Mouse (Mus musculus) hindbrain, embryonic 16.5 days (tissue): ENCODE data around the gene Tkt. TPM values are rescaled to one million over a fixed set of nuclear protein-coding genes. Genes with fewer than 3 reads are reported as not detected.

ENCODE experiments used
- ATAC-seq: fragments of 200-750 bp; cut with Nextera tagmentation; 2 replicates; pipeline ENCODE4 v1.8.0; 2017; ENCODE audit warnings: moderate TSS enrichment, moderate library complexity
- H3K27ac ChIP-seq: fragments of 300-500 bp; sonication (generic); 2 replicates; pipeline ENCODE4 v1.5.1; 2014; ENCODE audit warnings: low read depth, mild to moderate bottlenecking, control low read depth, low read length, moderate library complexity
- H3K27me3 ChIP-seq: fragments of 300-500 bp; sonication (generic); replicated peaks from 2 replicates; pipeline ENCODE4 v1.6.1; 2014; ENCODE audit warnings: low read length; ENCODE audit not compliant: control insufficient read depth, insufficient read depth
- H3K36me3 ChIP-seq: fragments of 300-500 bp; sonication (generic); 2 replicates; pipeline ENCODE4 v1.6.1; 2014; ENCODE audit warnings: mild to moderate bottlenecking, low read length, moderate library complexity, mixed read lengths; ENCODE audit not compliant: control insufficient read depth, insufficient read depth
- H3K4me1 ChIP-seq: fragments of 300-500 bp; sonication (generic); 2 replicates; pipeline ENCODE4 v1.6.1; 2014; ENCODE audit warnings: low read depth, low read length; ENCODE audit not compliant: control insufficient read depth, insufficient read depth
- H3K4me2 ChIP-seq: fragments of 300-500 bp; sonication (generic); 2 replicates; pipeline ENCODE4 v1.6.1; 2014; ENCODE audit warnings: mild to moderate bottlenecking, low read length, control low read depth, moderate library complexity
- H3K4me3 ChIP-seq: fragments of 300-500 bp; sonication (generic); 2 replicates; pipeline ENCODE4 v1.5.1; 2014; ENCODE audit warnings: mild to moderate bottlenecking, low read length, control low read depth, moderate library complexity
- H3K9ac ChIP-seq: fragments of 300-500 bp; sonication (generic); 2 replicates; pipeline ENCODE4 v1.6.1; 2014; ENCODE audit warnings: low read depth, mild to moderate bottlenecking, control low read depth, low read length, moderate library complexity
- H3K9me3 ChIP-seq: fragments of 300-500 bp; sonication (generic); 2 replicates; pipeline ENCODE4 v1.6.1; 2014; ENCODE audit warnings: mild to moderate bottlenecking, low read length, moderate library complexity; ENCODE audit not compliant: control insufficient read depth
- WGBS: fragments of 180-500 bp; shearing (Covaris S2); extraction: QIAGEN DNeasy Blood & Tissue Kit; methylation state at CpG from one replicate; pipeline ENCODE4 v1.1.7; 2014; 5-methylcytosine and 5-hydroxymethylcytosine counted together
- polyA plus RNA-seq: library from polyadenylated mRNA; unstranded; fragments of >200 nt; fragmentation: Nextera tagmentation; extraction: Ambion mirVana; gene quantifications from 2 replicates; pipeline ENCODE4 v1.2.1, GENCODE M21; 2015

Tkt gene
- polyA plus RNA-seq, 1 experiment from 2014 or later, result 301 TPM

DNA sequence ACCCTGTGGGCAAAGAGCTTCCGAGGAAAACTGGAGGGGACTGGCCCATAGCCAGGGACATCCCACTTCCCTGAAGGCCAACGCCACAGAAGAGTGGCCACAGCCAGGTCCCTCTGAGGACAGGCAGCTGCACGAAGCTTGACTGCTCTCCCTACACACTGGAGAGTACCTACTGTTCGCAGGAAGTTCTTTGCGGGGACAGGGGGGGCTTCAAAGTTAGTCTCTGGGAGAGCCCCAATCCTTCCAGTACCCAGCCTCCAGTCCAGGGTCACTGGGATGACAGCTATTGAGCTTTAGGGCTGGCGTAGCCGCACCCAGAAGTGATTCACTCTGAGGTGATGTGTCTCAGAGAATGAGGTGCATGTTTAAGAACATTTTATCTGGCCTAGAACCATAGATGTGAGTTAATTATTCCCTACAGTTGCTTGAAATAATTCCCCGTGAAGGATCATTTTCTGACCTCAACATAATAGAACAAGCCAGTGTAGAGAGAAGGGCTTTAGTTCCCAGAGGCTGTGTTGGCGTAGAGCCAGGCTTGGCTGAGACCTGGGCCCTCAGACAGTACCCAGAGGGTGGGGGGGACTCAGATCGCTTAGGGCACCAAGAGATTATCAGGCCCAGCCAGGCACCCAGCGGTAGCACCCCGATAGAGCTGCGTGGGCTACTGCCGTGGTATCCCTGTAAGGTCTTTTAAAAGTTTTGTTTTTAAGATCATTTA lies 13.5 kb downstream of the Tkt start:
- Histone ChIP-seq H3K27me3 (no peaks in the 10 kb centered on the region), H3K36me3 (peaks cover 33% of the 10 kb centered on the region), H3K9ac (no peak overlapping the region), H3K9me3 (no peaks in the 10 kb centered on the region), H3K4me2 (no peak overlapping the region), H3K27ac (peak overlapping the region; percentile 39; the same call in 1 of the 2 replicates), H3K4me1 (peaks cover 5% of the 10 kb centered on the region), H3K4me3 (no peak overlapping the region)
- ATAC-seq, result peak; percentile 46
- WGBS, result 53% methylated on average over 14 of the region's 14 CpGs

DNA sequence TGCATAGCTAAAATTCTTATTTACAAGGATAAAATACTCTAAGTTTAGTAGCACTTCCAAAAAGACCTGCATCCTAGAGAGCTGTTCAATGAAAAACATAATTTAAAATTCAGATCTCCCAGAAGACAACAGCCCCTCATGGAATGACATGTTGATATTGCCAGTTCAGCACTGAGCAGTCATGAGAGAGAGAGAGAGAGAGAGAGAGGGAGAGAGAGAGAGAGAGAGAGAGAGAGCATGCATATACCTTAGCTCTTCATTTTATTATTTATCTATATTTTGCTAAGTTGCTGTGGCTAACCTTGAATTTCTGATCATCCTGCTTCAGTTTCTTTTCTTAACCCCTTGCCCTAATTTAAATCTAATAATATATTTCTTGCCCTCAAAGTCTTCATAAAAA lies 14.2 kb downstream of the Tkt start:
- Histone ChIP-seq H3K36me3 (peaks cover 36% of the 10 kb centered on the region), H3K27ac (no peak overlapping the region), H3K9ac (no peak overlapping the region)

DNA sequence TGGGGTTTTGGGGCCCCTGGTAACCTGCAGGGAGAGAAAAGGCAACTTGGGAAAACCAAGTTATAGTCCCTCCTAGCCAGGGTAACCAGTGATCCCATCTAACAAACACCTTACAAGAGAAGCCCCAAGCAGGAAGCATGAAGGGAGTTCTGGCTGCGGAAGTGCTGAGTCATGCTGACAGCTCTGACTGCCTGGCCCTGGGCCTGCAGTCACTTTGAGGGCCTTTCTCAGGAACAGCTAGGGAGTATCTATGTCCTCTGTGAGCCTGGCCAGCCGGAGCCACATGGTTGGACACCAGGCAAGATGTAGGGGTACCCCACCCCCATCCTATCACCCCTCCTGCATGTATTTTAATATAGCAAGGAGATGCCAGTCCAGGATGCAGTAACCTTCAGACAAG lies 16.3 kb downstream of the Tkt start:
- H3K9me3 ChIP-seq, result no peaks in the 10 kb centered on the region
- H3K4me2 ChIP-seq, result no peak overlapping the region
- ATAC-seq, result no peak
- H3K27me3 ChIP-seq, result no peaks in the 10 kb centered on the region
- H3K4me1 ChIP-seq, result peaks cover 5% of the 10 kb centered on the region
- H3K4me3 ChIP-seq, result no peak overlapping the region
- H3K27ac ChIP-seq, result no peak overlapping the region
- peaks cover 45% of the 10 kb centered on the region for H3K36me3 ChIP-seq
- H3K9ac ChIP-seq, result no peak overlapping the region
- WGBS, result 94% methylated on average over 2 of the region's 2 CpGs

More for the DNA sequence above, 14.2 kb downstream of the Tkt start:
- ATAC-seq, result no peak
- Histone ChIP-seq H3K9me3 (no peaks in the 10 kb centered on the region), H3K27me3 (no peaks in the 10 kb centered on the region), H3K4me3 (no peak overlapping the region), H3K4me1 (peaks cover 5% of the 10 kb centered on the region), H3K4me2 (no peak overlapping the region)

DNA sequence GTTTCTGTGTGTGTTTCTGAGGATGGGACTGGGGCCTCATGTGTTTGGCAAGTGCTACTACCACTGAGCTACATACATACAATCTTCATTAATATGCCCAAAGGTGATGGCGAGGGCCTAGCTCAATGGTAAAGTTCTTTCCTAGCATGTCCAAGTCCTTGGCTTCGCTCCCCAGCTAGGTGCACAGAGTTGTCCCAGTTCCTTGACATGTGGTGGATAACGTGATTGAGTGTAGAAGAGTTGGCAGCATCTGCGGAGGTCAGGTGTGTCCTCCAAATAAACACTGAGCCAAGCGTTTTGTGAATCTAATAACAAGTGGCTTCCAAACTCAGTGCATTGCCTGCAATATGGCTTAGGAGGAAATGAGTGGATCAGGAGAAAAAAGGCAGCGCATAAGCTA lies 18.2 kb downstream of the Tkt start:
- Histone ChIP-seq H3K27me3 (no peaks in the 10 kb centered on the region), H3K9ac (no peak overlapping the region), H3K4me2 (no peak overlapping the region), H3K4me1 (peaks cover 4% of the 10 kb centered on the region), H3K27ac (no peak overlapping the region), H3K4me3 (no peak overlapping the region), H3K9me3 (no peaks in the 10 kb centered on the region), H3K36me3 (peaks cover 47% of the 10 kb centered on the region)
- no peak for ATAC-seq
- 92% methylated on average over 6 of the region's 6 CpGs for WGBS

DNA sequence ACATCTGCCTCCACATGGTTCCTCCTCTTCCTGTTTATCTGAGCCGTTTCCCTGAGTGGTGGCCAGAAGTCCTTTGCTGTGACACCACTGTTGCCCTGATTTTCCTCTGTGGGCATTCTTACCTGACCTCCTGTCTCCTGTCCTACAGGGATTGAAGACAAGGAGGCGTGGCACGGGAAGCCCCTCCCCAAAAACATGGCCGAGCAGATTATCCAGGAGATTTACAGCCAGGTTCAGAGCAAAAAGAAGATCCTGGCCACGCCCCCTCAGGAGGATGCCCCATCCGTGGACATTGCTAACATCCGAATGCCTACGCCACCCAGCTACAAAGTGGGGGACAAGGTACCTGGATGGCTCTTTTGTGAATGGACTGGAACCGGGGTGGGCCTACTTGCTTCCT lies 19.9 kb downstream of the Tkt start:
- H3K9ac ChIP-seq, result no peak overlapping the region
- no peak overlapping the region for H3K27ac ChIP-seq
- peaks cover 59% of the 10 kb centered on the region for H3K36me3 ChIP-seq
- no peak for ATAC-seq
- no peak overlapping the region for H3K4me2 ChIP-seq
- H3K4me3 ChIP-seq, result no peak overlapping the region
- H3K4me1 ChIP-seq, result no peaks in the 10 kb centered on the region
- no peaks in the 10 kb centered on the region for H3K9me3 ChIP-seq
- H3K27me3 ChIP-seq, result no peaks in the 10 kb centered on the region
- WGBS, result 91% methylated on average over 9 of the region's 9 CpGs

DNA sequence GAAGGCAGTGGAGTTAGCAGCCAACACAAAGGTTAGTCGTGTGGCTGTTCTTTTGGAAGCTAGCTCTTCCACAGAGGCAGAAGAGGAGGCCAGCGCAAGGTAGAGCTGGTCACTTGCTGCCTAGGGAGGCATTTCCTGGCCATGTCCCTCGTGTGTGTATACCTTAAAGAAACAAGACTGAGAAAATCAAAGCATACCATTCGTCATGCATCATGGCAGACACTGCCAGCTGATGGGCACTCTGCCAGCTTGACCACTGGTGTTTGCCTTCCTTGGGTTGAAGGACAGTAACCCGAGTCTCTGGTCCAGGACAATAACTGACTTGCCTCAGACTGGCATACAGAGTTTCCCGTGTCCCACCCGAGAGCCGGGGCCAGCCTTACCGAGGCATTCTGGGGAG lies 22.1 kb downstream of the Tkt start:
- Histone ChIP-seq H3K27me3 (no peaks in the 10 kb centered on the region), H3K4me3 (no peak overlapping the region), H3K9ac (no peak overlapping the region), H3K4me1 (no peaks in the 10 kb centered on the region), H3K27ac (no peak overlapping the region), H3K36me3 (peaks cover 67% of the 10 kb centered on the region), H3K9me3 (no peaks in the 10 kb centered on the region), H3K4me2 (no peak overlapping the region)
- 74% methylated on average over 9 of the region's 9 CpGs for WGBS
- no peak for ATAC-seq

DNA sequence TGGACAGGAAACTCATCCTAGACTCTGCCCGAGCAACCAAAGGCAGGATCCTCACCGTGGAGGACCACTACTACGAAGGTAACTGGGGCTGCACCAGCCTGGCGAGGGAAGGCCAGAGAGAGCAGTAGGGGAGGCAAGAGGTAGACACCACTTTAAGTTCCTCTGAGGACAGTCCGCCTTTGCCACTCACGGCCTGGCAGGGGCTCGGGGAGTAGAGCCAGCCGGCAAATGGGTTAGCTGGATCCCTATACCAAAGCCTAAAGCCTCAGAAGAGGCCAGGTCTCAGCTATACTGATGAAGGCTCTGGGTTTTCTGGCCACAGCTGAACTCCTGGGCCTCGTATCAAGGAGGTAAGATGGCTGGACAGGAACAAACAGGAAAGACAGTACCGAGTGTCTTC lies 24.1 kb downstream of the Tkt start:
- peaks cover 58% of the 10 kb centered on the region for H3K36me3 ChIP-seq

DNA sequence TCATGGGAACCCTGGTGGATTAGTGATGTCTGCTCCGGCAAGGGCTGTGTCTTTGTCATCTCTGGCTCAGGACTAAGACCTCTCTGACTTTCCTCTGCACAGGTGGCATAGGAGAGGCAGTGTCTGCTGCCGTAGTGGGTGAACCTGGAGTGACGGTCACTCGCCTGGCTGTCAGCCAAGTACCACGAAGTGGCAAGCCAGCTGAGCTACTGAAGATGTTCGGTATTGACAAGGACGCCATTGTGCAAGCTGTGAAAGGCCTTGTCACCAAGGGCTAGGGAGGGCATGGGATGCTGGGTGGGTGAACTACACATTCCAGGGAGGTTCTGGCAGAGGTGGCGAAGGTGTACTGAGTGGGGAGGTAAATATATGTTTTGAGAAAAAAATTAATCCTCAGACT lies 25.1 kb downstream of the Tkt start:
- Histone ChIP-seq H3K9ac (no peak overlapping the region), H3K9me3 (no peaks in the 10 kb centered on the region), H3K27ac (no peak overlapping the region), H3K27me3 (no peaks in the 10 kb centered on the region), H3K4me2 (no peak overlapping the region), H3K4me3 (no peak overlapping the region), H3K4me1 (no peaks in the 10 kb centered on the region), H3K36me3 (peaks cover 50% of the 10 kb centered on the region)
- no peak for ATAC-seq
- 60% methylated on average over 8 of the region's 8 CpGs for WGBS

More for the DNA sequence above, 24.1 kb downstream of the Tkt start:
- no peak overlapping the region for H3K9ac ChIP-seq
- WGBS, result 93% methylated on average over 10 of the region's 10 CpGs
- no peaks in the 10 kb centered on the region for H3K4me1 ChIP-seq
- no peak overlapping the region for H3K4me2 ChIP-seq
- no peak for ATAC-seq
- no peaks in the 10 kb centered on the region for H3K9me3 ChIP-seq
- no peaks in the 10 kb centered on the region for H3K27me3 ChIP-seq
- no peak overlapping the region for H3K4me3 ChIP-seq
- H3K27ac ChIP-seq, result no peak overlapping the region

DNA sequence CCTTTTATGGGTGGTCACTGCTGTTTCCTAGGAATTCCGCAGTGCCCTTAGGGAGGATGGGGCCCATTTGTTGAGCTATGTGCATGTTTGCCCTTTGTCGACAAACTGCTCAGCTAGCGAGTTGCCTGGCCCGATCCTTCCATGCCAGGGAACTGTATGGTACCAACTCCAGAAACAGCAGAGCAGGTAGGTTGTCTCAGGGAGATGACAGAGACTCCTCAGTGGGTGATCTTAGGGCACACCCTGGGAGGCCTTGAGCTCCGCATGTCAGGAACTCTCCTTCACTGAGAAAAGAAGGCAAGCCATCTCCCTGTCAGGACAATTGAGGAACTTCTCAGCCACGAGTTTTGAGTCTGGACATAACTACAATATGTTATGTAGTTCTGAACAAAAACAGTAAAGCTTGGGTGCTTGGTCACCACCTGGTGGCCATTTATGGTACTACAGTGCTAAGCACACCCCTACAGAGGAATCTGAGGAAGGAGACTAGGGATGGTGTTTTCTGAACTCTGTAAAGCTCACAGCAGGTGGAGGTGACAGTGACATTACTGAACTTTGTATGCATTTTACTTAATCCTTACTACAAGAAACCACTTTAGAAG lies 25.9 kb downstream of the Tkt start:
- H3K9me3 ChIP-seq, result no peaks in the 10 kb centered on the region
- H3K4me1 ChIP-seq, result no peaks in the 10 kb centered on the region
- ATAC-seq, result peak; percentile 68
- no peak overlapping the region for H3K9ac ChIP-seq
- H3K27me3 ChIP-seq, result no peaks in the 10 kb centered on the region
- H3K4me3 ChIP-seq, result no peak overlapping the region
- peaks cover 41% of the 10 kb centered on the region for H3K36me3 ChIP-seq
- no peak overlapping the region for H3K4me2 ChIP-seq
- 67% methylated on average over 6 of the region's 6 CpGs for WGBS
- 0 out of 2 replicates have a peak overlapping the region, but pooled peaks have one; percentile 23 for H3K27ac ChIP-seq
